Mouse (Mus musculus) hematopoietic multipotent progenitor cell, adult 10-12 weeks (in vitro differentiated cells): Measurements from ENCODE around the gene Zfp946. TPM values are rescaled to one million over a fixed set of nuclear protein-coding genes. Genes with fewer than 3 reads are reported as not detected.

Source experiments
- polyA plus RNA-seq: library from polyadenylated mRNA; stranded (reverse); fragments of >175 nt; gene quantifications from 2 replicates; pipeline ENCODE4 v1.2.3, GENCODE M21; 2012; ENCODE audit warnings: low replicate concordance

Gene Zfp946
- polyA plus RNA-seq, result 6.4 and 9.7 TPM in 2 replicates

DNA sequence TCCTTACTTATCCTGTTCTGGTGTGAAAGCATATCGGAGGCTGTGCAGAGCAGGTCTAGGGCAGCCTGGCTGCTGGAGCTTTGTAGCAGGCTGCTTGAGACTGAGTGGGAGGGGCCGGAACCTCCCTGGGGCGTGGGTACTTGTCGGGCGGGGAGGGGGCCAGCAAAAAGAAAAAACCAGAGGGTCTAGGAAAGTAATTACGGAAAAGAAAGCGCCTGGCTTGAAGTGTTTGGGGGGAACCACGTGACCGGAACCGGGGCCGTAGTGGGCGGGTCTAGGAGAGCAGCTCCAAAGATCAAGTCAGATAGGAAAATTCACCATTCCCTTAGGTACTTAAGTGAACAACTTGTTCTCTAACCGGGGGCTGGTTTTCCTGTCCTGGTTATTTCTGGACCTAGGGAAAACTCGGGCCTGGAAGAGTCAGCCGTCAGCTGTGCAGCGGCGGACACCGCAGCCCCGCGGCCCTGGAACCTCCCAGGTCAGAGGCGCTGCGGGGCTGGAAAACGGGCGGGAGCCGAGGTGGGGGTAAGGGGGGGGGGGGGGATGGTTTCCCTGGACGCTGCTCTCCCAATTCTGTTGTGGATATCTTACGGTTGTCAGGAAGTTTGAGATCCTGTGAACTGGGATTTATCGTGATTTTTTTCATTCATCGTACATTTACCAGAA is at the start of gene Zfp946:
TSS of gene Zfp946 (plus strand) at position 271 of the 666 bp plus-strand sequence.

Other genes with a start within 250 kb of the Zfp946 start
- gene Zfp994, start 198.6 kb upstream of the Zfp946 start, polyA plus RNA-seq, result 0.08 and 0.40 TPM in 2 replicates
- 0.36 and 0.90 TPM in 2 replicates for gene CT030661.1, start 109.4 kb upstream of the Zfp946 start, polyA plus RNA-seq
- gene Zfp944, start 62.8 kb upstream of the Zfp946 start, polyA plus RNA-seq, result 1.3 and 1.9 TPM in 2 replicates
- 0.24 and 0.64 TPM in 2 replicates for gene Zfp758, start 62.8 kb upstream of the Zfp946 start, polyA plus RNA-seq
- not detected in 2 replicates for gene Vmn2r111, start 149.3 kb downstream of the Zfp946 start, polyA plus RNA-seq
- not detected in 2 replicates for gene Vmn2r112, start 176.7 kb downstream of the Zfp946 start, polyA plus RNA-seq